Mouse (Mus musculus) CH12.LX (cell line): ENCODE data around the gene Dapl1. TPM values are rescaled to one million over a fixed set of nuclear protein-coding genes. Genes with fewer than 3 reads are reported as not detected.

Source experiments
- DNase-seq: peaks from one replicate; pipeline ENCODE4 v3.0.0-alpha.2; 2013; ENCODE audit errors: extremely low read depth
- H3K27ac ChIP-seq: 2 replicates; pipeline ENCODE4 v1.5.1; 2012; ENCODE audit warnings: low read depth, mild to moderate bottlenecking, control low read depth, moderate library complexity; ENCODE audit not compliant: insufficient read depth
- H3K27me3 ChIP-seq: replicated peaks from 2 replicates; pipeline ENCODE3; 2012; ENCODE audit warnings: inconsistent platforms
- H3K36me3 ChIP-seq, 2 experiments: replicated peaks in 1 of 2; 2 replicates each; pipeline versions ENCODE3 to v1.6.1; 2012; ENCODE audit warnings: inconsistent platforms in 1 of 2, low read length in 1 of 2, mild to moderate bottlenecking in 1 of 2, mixed read lengths in 1 of 2, moderate library complexity in 1 of 2; ENCODE audit not compliant: control insufficient read depth in 1 of 2, insufficient read depth in 1 of 2
- H3K4me1 ChIP-seq, 2 experiments: 2 replicates each; pipeline ENCODE4 v1.6.1; 2012; ENCODE audit warnings: inconsistent platforms in 1 of 2, moderate library complexity in 1 of 2; ENCODE audit not compliant: insufficient read depth in 2 of 2, control insufficient read depth in 1 of 2
- H3K4me2 ChIP-seq: 2 replicates; pipeline ENCODE4 v1.6.1; 2012; ENCODE audit warnings: low read depth, mild to moderate bottlenecking, control low read depth; ENCODE audit not compliant: poor library complexity, insufficient read depth, severe bottlenecking
- H3K4me3 ChIP-seq, 3 experiments: fragments of 150-350 bp in 1 of 3; sonication (generic) in 1 of 3; replicated peaks in 1 of 3; 2 replicates each; pipeline versions ENCODE3 to v1.5.1; 2011 to 2012; ENCODE audit warnings: low read depth in 2 of 3, low read length in 2 of 3, mild to moderate bottlenecking in 2 of 3, moderate library complexity in 2 of 3, control low read depth in 1 of 3, improper control_type of control experiment in 1 of 3, inconsistent platforms in 1 of 3, mixed read lengths in 1 of 3; ENCODE audit not compliant: poor library complexity in 1 of 3
- H3K79me2 ChIP-seq: replicated peaks from 2 replicates; pipeline ENCODE4 v1.6.1; 2012; ENCODE audit warnings: mild to moderate bottlenecking, moderate library complexity; ENCODE audit not compliant: control insufficient read depth, poor library complexity, insufficient read depth, severe bottlenecking; ENCODE audit errors: extremely low read depth
- H3K9ac ChIP-seq: 2 replicates; pipeline ENCODE4 v1.6.1; 2012; ENCODE audit warnings: low read depth, mild to moderate bottlenecking, control low read depth, moderate library complexity; ENCODE audit not compliant: insufficient read depth
- H3K9me3 ChIP-seq: replicated peaks from 2 replicates; pipeline ENCODE3; 2012; ENCODE audit warnings: low read length, inconsistent platforms, mixed read lengths
- BHLHE40 ChIP-seq: IDR thresholded peaks from 2 replicates; pipeline ENCODE4 v1.6.1; 2011; ENCODE audit warnings: mild to moderate bottlenecking, low read depth, low read length, improper control_type of control experiment
- CHD1 ChIP-seq: IDR thresholded peaks from 2 replicates; pipeline ENCODE4 v1.6.1; 2012; ENCODE audit warnings: low read depth, low read length, improper control_type of control experiment, inconsistent platforms
- E2F4 ChIP-seq: IDR thresholded peaks from 2 replicates; pipeline ENCODE4 v1.6.1; 2011; ENCODE audit warnings: low read depth, low read length, improper control_type of control experiment; ENCODE audit not compliant: insufficient replicate concordance
- EP300 ChIP-seq: IDR thresholded peaks from 2 replicates; pipeline ENCODE4 v1.6.1; 2011; ENCODE audit warnings: low read length, improper control_type of control experiment
- ETS1 ChIP-seq: conservative IDR thresholded peaks from 2 replicates; pipeline ENCODE4 v1.6.1; 2012; ENCODE audit warnings: low read depth, mild to moderate bottlenecking, inconsistent platforms, low read length, improper control_type of control experiment, moderate library complexity
- HCFC1 ChIP-seq: IDR thresholded peaks from 2 replicates; pipeline ENCODE4 v1.6.1; 2012; ENCODE audit warnings: low read depth, mild to moderate bottlenecking, inconsistent platforms, low read length, improper control_type of control experiment
- IRF4 ChIP-seq: IDR thresholded peaks from 2 replicates; pipeline ENCODE4 v1.6.1; 2014; ENCODE audit warnings: low read depth, mild to moderate bottlenecking, inconsistent platforms, low read length, improper control_type of control experiment
- KAT2A ChIP-seq: IDR thresholded peaks from 2 replicates; pipeline ENCODE4 v1.6.1; 2012; ENCODE audit warnings: low read length, improper control_type of control experiment, inconsistent platforms; ENCODE audit not compliant: insufficient replicate concordance
- MAFK ChIP-seq: IDR thresholded peaks from 2 replicates; pipeline ENCODE4 v1.6.1; 2011; ENCODE audit warnings: low read length, improper control_type of control experiment; ENCODE audit not compliant: insufficient replicate concordance
- MAZ ChIP-seq: IDR thresholded peaks from 2 replicates; pipeline ENCODE4 v1.6.1; 2012; ENCODE audit warnings: low read depth, mild to moderate bottlenecking, inconsistent platforms, low read length, improper control_type of control experiment, moderate library complexity
- MEF2A ChIP-seq: IDR thresholded peaks from 2 replicates; pipeline ENCODE4 v1.6.1; 2014; ENCODE audit warnings: low read depth, mild to moderate bottlenecking, inconsistent platforms, low read length, improper control_type of control experiment, borderline replicate concordance
- MXI1 ChIP-seq: IDR thresholded peaks from 2 replicates; pipeline ENCODE4 v1.6.1; 2011; ENCODE audit warnings: mild to moderate bottlenecking, low read depth, low read length, improper control_type of control experiment
- MYC ChIP-seq: IDR thresholded peaks from 2 replicates; pipeline ENCODE4 v1.6.1; 2011; ENCODE audit warnings: low read depth, mild to moderate bottlenecking, improper control_type of control experiment, low read length
- NELFE ChIP-seq: IDR thresholded peaks from 2 replicates; pipeline ENCODE4 v1.6.1; 2011; ENCODE audit warnings: low read depth, low read length, improper control_type of control experiment
- POLR2A ChIP-seq: IDR thresholded peaks from 2 replicates; pipeline ENCODE4 v1.6.1; 2011; ENCODE audit warnings: low read depth, mild to moderate bottlenecking, improper control_type of control experiment, low read length
- POLR2AphosphoS2 ChIP-seq: IDR thresholded peaks from 2 replicates; pipeline ENCODE4 v1.6.1; 2011; ENCODE audit warnings: low read depth, low read length, improper control_type of control experiment
- RAD21 ChIP-seq: IDR thresholded peaks from 2 replicates; pipeline ENCODE4 v1.6.1; 2011; ENCODE audit warnings: low read depth, mild to moderate bottlenecking, low read length, improper control_type of control experiment, moderate library complexity
- RCOR1 ChIP-seq: conservative IDR thresholded peaks from 2 replicates; pipeline ENCODE4 v1.6.1; 2012; ENCODE audit warnings: low read depth, mild to moderate bottlenecking, inconsistent platforms, low read length, improper control_type of control experiment
- SIN3A ChIP-seq: IDR thresholded peaks from 2 replicates; pipeline ENCODE4 v1.6.1; 2012; ENCODE audit warnings: low read length, improper control_type of control experiment, inconsistent platforms
- SMC3 ChIP-seq: IDR thresholded peaks from 2 replicates; pipeline ENCODE4 v1.6.1; 2011; ENCODE audit warnings: low read depth, low read length, improper control_type of control experiment
- TBP ChIP-seq: conservative IDR thresholded peaks from 2 replicates; pipeline ENCODE4 v1.6.1; 2011; ENCODE audit warnings: low read depth, low read length, improper control_type of control experiment
- USF1 ChIP-seq: IDR thresholded peaks from 2 replicates; pipeline ENCODE4 v1.6.1; 2014; ENCODE audit warnings: low read depth, mild to moderate bottlenecking, inconsistent platforms, low read length, improper control_type of control experiment
- ZC3H11A ChIP-seq: IDR thresholded peaks from 2 replicates; pipeline ENCODE4 v1.6.1; 2012; ENCODE audit warnings: low read depth, mild to moderate bottlenecking, inconsistent platforms, low read length, improper control_type of control experiment
- ZKSCAN1 ChIP-seq: IDR thresholded peaks from 2 replicates; pipeline ENCODE4 v1.6.1; 2012; ENCODE audit warnings: low read depth, inconsistent platforms, low read length, improper control_type of control experiment, borderline replicate concordance
- ZMIZ1 ChIP-seq: IDR thresholded peaks from 2 replicates; pipeline ENCODE4 v1.6.1; 2012; ENCODE audit warnings: low read depth, mild to moderate bottlenecking, inconsistent platforms, low read length, improper control_type of control experiment
- ZNF384 ChIP-seq: IDR thresholded peaks from 2 replicates; pipeline ENCODE4 v1.6.1; 2012; ENCODE audit warnings: low read depth, low read length, improper control_type of control experiment, inconsistent platforms
- dilution Hi-C: fragments of 300-500 bp; cut with MboI; formaldehyde crosslinking; loops from 2 replicates; pipeline ENCODE4 v1.14.3; 2020; ENCODE audit warnings: low sequenced_read_pairs; ENCODE audit not compliant: extremely low pct_unique_long_range_greater_than_20kb, extremely low pct_ligation_motif_present
- in situ Hi-C: fragments of 300-500 bp; cut with MboI; formaldehyde crosslinking; loops from 3 replicates; pipeline ENCODE4 v1.14.3; 2019; ENCODE audit warnings: low sequenced_read_pairs, low pct_ligation_motif_present, low pct_unique_long_range_greater_than_20kb, mixed read lengths
- polyA plus RNA-seq: library from polyadenylated mRNA; unstranded; fragments of >175 nt; gene quantifications from 2 replicates; pipeline ENCODE4 v1.2.1, GENCODE M21; 2012; ENCODE audit warnings: low read depth; ENCODE audit not compliant: insufficient read length
- total RNA-seq, 2 experiments: library from RNA; depleted of rRNA; stranded (reverse); fragments of 300-350 nt in 1 of 2; fragments of >200 nt in 1 of 2; gene quantifications; 2 replicates each; pipeline ENCODE4 v1.2.3; 2012 to 2014

Gene Dapl1
- total and polyA plus RNA-seq, 3 experiments: not detected

- in situ Hi-C loops: loop anchor here (25.0 kb wide), 1 partner anchor 906 kb away; no protein-coding TSS in a partner anchor
- no peak for DNase-seq
Measured at GRCm38 (mm10) chr2:59530811-59531210, 46.4 kb downstream of the Dapl1 start.

GRCm38 (mm10) chr2:59532999-59533398, 48.5 kb downstream of the Dapl1 start:
- no peaks in the 10 kb centered on the region for H3K9me3 ChIP-seq
- dilution Hi-C loops (no loop called here), in situ Hi-C loops (loop anchor here (25.0 kb wide), 1 partner anchor 904 kb away; no protein-coding TSS in a partner anchor)
- no peak overlapping the region for H3K9ac ChIP-seq
- no peaks in the 10 kb centered on the region for H3K79me2 ChIP-seq
- TF ChIP-seq ETS1 (no peak), BHLHE40 (no peak), ZC3H11A (no peak), MYC (no peak), ZNF384 (no peak)
- DNase-seq: no peak
- no peak overlapping the region for H3K4me2 ChIP-seq
- no peak overlapping the region for H3K4me3 ChIP-seq
- no peak overlapping the region for H3K27ac ChIP-seq
- peaks cover 0 to 5% of the 10 kb centered on the region in 2 experiments; a peak in 1 of 4 replicates for H3K4me1 ChIP-seq
- no peaks in the 10 kb centered on the region for H3K27me3 ChIP-seq
- H3K36me3 ChIP-seq: no peaks in the 10 kb centered on the region

More at GRCm38 (mm10) chr2:59530811-59531210, 46.4 kb downstream of the Dapl1 start:
- no peaks in the 10 kb centered on the region for H3K9me3 ChIP-seq
- no peaks in the 10 kb centered on the region for H3K27me3 ChIP-seq
- TF ChIP-seq MAFK (no peak), ZKSCAN1 (no peak), SMC3 (no peak), RCOR1 (no peak), MEF2A (no peak), RAD21 (no peak), BHLHE40 (no peak), E2F4 (no peak), MXI1 (no peak)
- no peak overlapping the region for H3K4me3 ChIP-seq
- H3K36me3 ChIP-seq: no peaks in the 10 kb centered on the region
- H3K4me1 ChIP-seq: peaks cover 0 to 5% of the 10 kb centered on the region in 2 experiments; a peak in 1 of 4 replicates
- no peaks in the 10 kb centered on the region for H3K79me2 ChIP-seq
- dilution Hi-C loops: no loop called here
- H3K9ac ChIP-seq: no peak overlapping the region
- no peak overlapping the region for H3K4me2 ChIP-seq
- H3K27ac ChIP-seq: no peak overlapping the region

GRCm38 (mm10) chr2:59533504-59533903, 49.1 kb downstream of the Dapl1 start:
- no peaks in the 10 kb centered on the region for H3K27me3 ChIP-seq
- no peak for DNase-seq
- H3K9ac ChIP-seq: no peak overlapping the region
- H3K79me2 ChIP-seq: no peaks in the 10 kb centered on the region
- H3K4me1 ChIP-seq: peaks cover 0 to 5% of the 10 kb centered on the region in 2 experiments; a peak in 1 of 4 replicates
- H3K4me2 ChIP-seq: no peak overlapping the region
- no peak for TF ChIP-seq EP300
- TF ChIP-seq POLR2A: no peak
- no peak for TF ChIP-seq HCFC1
- TF ChIP-seq POLR2AphosphoS2: no peak
- TF ChIP-seq MAZ: no peak
- no peak for TF ChIP-seq SMC3
- no peak for TF ChIP-seq MXI1
- no peak for TF ChIP-seq MAFK
- TF ChIP-seq ZKSCAN1: no peak
- TF ChIP-seq KAT2A: no peak
- TF ChIP-seq CHD1: no peak
- no peak for TF ChIP-seq USF1
- TF ChIP-seq MEF2A: no peak
- no peak for TF ChIP-seq ZMIZ1
- no peak for TF ChIP-seq NELFE
- no peak for TF ChIP-seq SIN3A
- no peak for TF ChIP-seq TBP
- TF ChIP-seq IRF4: no peak
- dilution Hi-C loops: no loop called here
- no peak overlapping the region for H3K4me3 ChIP-seq
- no peak overlapping the region for H3K27ac ChIP-seq
- H3K9me3 ChIP-seq: no peaks in the 10 kb centered on the region
- in situ Hi-C loops: loop anchor here (25.0 kb wide), 1 partner anchor 904 kb away; no protein-coding TSS in a partner anchor
- no peaks in the 10 kb centered on the region for H3K36me3 ChIP-seq
